Mouse (Mus musculus) brown adipose tissue, adult 24 weeks (tissue): Measurements from ENCODE around the gene Frmd4b. TPM values are rescaled to one million over a fixed set of nuclear protein-coding genes. Genes with fewer than 3 reads are reported as not detected.

Experiments
- H3K27ac ChIP-seq: fragments of 200-500 bp; replicated peaks from 2 replicates; pipeline ENCODE4 v1.5.1; 2012; ENCODE audit warnings: low read depth, mild to moderate bottlenecking, low read length
- H3K4me1 ChIP-seq: fragments of 200-500 bp; 2 replicates; pipeline ENCODE4 v1.6.1; 2012; ENCODE audit warnings: low read length, mixed read lengths; ENCODE audit not compliant: control insufficient read depth, insufficient read depth, insufficient read length
- H3K4me3 ChIP-seq: fragments of 200-500 bp; 2 replicates; pipeline ENCODE4 v1.5.1; 2012; ENCODE audit warnings: low read depth, mild to moderate bottlenecking, low read length, moderate library complexity; ENCODE audit not compliant: insufficient read depth
- polyA plus RNA-seq: library from polyadenylated mRNA; stranded (reverse); fragments of >200 nt; gene quantifications from 2 replicates; pipeline ENCODE4 v1.2.4, GENCODE M21; 2012; ENCODE audit not compliant: missing spikeins, insufficient read depth, insufficient read length

The Frmd4b gene
- 2.9 and 3.2 TPM in 2 replicates for polyA plus RNA-seq

DNA sequence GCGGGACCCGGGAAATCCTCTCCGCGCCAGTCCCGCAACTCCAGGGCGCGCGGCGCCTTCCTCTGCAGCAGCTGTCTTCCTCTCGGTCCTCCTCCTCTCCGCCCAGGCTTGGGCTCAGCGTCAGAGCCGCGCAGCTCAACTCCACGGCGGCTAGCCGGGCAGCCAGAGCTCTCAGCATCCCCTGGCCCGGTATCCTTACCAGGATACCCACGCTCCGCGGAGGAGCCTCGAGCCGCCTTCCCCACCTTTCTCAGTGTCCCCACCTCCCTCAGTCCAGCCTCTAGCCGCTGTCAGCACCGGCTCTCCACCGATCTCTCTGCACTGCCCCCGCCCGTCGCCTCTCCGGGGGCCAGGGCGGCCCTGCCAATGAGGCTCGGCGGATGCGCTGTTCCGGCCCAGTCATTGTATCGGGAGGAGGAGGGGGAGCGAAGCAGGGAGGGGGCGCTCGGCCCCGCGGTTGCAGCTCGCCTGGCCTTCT, at the start of gene Frmd4b:
Gene Frmd4b, minus strand, starts transcription at position 276 of the 478 bp plus-strand sequence.
- H3K27ac ChIP-seq = no peak within 1 kb of the TSS
- H3K4me3 ChIP-seq = peak within 1 kb of the TSS; percentile 63
- no peaks in the 10 kb centered on the region for H3K4me1 ChIP-seq

DNA sequence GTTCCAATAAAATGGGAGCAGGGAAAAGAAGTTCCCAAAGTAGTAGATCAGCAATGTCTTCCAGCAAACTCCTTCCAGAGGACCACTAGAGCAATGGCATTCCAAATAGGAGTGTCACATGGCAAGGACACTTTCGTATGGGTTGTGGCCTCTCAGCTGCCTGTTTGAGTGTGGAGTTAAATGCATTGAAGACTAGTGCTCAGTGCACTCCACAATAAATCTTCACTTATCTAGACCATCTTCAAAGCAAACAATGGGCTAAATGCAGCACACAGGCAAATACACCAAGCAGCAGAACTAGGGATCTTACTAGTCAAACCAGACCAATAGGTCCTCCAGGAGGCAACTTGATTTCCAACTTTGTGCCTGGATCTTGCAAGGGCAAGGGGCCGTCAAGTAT, 49.1 kb upstream of the Frmd4b start:
- no peak overlapping the region for H3K27ac ChIP-seq
- H3K4me3 ChIP-seq = no peak overlapping the region
- H3K4me1 ChIP-seq = no peaks in the 10 kb centered on the region

DNA sequence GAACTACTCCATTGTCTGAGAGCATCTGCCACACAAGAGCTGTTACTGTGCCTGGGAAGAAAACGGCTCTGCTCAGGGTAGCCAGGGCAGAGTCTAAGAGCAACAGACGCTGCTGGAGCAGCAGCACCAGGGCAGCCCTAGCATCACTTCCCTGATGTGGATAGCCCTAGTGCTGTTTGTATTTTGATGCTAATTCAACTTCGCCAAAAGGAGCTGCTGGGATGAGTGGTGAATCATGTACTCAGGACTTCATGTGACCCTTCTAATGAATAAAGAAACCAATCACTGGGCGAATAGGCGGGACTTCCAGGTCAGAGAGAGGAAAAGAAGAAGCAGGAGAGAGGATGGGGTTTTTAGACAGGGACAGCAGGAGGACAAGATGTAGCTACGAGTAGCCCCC, 41.6 kb upstream of the Frmd4b start:
- Histone ChIP-seq H3K4me1 (no peaks in the 10 kb centered on the region), H3K27ac (no peak overlapping the region), H3K4me3 (no peak overlapping the region)

DNA sequence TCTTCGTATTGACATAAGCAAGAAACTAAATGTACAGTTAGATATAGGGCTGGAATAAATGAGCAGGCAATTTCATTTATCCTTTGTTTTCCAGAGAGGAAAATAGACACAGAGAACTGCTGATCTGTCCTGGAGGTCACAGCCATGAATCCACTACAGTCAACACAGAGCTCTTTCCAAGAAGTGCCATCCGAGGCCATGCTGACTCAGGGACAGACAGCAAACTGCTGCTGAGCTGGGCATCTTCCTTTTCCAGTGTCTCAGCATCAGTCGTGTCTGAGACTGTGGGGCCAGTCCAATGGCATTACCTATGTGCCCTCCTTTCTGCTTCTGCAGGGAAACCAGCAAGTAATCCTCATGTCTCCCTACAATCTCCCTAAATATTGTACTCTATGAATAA, 38.6 kb upstream of the Frmd4b start:
- no peak overlapping the region for H3K4me3 ChIP-seq
- H3K27ac ChIP-seq = no peak overlapping the region
- H3K4me1 ChIP-seq = no peaks in the 10 kb centered on the region

DNA sequence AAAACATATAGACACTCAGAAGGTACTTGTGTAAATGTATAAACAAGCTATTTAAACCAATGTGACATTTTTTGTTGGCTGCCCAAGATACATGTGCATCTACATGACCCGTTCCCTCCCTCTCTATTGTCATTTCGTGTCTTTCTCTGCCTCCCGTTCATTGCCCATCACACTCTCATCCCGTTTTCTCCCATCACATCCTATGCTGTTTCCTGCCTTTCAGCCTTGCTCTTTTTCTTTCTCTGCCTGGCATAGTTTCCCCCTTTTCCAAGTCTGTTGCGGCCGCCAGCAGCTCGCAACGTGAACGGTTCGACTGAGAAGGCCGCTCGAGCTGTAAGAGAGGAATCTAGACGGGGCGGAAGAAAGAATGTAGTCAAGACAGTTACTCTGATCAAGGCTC, 30.2 kb upstream of the Frmd4b start:
- H3K4me3 ChIP-seq = no peak overlapping the region
- no peak overlapping the region for H3K27ac ChIP-seq
- no peaks in the 10 kb centered on the region for H3K4me1 ChIP-seq

DNA sequence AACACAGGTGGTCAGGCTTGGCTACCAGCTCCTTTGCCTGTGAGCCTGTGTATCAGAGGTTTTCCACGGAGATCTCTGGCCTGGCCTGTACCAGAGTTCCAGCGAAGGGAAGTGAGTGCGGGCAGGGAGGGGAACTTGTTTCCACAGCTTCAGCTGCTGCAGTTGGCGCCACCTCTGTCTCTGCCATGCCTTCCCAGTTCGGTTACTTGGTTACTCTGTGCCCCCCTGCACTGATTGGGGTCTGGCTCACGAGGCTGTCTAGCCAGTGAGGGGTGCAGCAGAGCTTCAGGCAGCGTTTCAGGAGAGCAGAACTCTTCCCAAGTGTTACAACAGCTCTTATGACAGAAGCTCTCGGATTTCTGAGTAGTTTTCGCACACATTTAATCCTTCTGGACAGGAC, 6.0 kb upstream of the Frmd4b start:
- Histone ChIP-seq H3K27ac (no peak overlapping the region), H3K4me1 (no peaks in the 10 kb centered on the region), H3K4me3 (no peak overlapping the region)

DNA sequence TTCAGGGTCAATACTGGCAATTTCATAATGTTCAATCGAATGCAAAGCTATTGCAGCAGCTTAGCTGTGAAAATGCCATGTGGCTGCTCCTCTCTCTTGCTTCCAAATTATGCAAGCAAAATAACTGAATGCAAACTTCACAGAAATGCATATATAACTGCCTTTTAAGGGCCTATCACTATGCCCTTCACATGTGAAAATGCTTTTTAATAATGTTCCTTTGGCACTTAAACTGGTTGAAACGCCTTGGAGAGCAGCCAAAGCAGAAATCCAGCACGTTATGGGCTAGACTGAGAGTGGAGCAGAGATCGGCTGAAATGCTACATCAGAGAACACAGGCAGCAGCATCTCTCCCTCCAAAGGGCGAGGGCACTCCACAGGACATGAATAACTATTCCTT, 4.9 kb upstream of the Frmd4b start:
- H3K4me3 ChIP-seq = no peak overlapping the region
- H3K27ac ChIP-seq = no peak overlapping the region
- H3K4me1 ChIP-seq = no peaks in the 10 kb centered on the region

DNA sequence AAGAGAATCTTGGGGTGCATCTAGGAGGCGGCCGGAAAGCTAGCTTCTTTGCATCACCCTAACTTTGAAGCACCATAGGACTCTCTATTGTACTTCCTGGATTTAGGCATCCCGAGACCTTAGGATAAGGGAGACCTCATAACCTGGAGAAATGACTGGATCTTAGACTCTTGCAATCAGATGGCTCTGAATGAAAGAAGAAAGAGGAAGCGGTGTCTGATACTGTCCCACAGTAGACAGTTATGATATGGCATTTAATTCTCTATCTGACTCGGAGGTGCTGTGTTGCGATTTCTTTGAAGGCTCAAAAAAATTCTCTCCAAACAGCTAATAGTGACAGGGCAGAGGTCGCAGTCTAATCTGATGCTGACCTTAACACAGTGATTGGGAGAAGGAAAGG, 433 bp upstream of the Frmd4b start:
- Histone ChIP-seq H3K4me3 (peak overlapping the region; percentile 63), H3K27ac (no peak overlapping the region), H3K4me1 (no peaks in the 10 kb centered on the region)

DNA sequence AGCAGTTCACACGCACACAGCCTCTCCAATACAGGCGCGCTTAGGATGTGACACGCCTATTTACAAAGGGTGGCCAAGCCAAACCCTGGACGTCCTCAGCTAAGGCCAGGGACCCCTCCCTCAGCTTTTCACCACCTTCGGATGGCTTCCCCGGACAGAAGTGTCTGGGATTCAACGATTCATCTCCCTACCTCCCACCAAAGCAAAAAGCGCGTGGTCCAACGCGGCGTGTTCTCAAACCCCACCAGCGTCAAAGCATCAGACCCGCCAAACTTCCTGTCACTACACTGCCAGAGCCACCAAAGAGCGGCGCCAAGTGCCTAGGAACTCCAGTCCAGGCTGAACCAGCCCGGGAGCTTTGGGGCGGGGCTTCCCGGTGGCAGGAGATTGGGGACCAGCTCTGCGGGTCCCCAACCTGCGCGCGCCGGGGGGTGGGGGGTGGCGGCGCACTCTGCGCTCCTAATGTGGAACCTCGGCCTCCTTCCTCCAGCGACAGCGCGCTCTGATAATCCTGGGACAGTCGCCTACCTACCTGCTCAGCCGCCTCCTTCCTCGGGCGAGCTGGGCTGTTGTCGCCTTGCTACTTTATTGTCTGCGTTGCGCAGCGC, 579 bp downstream of the Frmd4b start:
- Histone ChIP-seq H3K4me1 (no peaks in the 10 kb centered on the region), H3K27ac (no peak overlapping the region), H3K4me3 (peak overlapping the region; percentile 63)

DNA sequence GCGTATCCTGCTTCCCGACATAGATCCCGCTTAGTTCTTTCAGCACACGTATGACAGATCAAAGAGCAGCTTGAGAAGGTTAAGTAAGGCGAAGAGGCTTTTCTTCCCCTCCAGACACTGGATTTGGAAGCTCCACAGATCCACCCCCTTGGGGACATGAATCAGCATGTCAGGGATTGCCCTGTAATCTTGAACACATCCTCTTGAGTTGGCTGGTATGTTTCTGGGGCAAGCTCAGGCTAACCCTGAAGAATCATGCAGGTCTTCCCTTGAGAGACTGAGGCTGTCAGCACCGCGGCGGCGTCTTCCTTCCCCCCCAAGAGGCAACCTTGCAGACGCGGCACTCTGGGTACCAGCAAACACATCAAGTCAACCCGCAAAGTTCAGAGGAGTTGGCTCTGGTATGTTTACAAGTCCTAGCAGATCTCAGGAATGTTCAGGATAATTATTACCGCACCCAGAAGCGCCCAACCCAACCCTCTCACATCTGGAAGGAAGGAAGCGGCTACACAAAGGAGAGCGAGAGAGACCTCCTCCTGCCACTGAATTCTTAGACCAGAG, 1.4 kb downstream of the Frmd4b start:
- peak overlapping the region; percentile 63 for H3K4me3 ChIP-seq
- H3K27ac ChIP-seq = no peak overlapping the region
- no peaks in the 10 kb centered on the region for H3K4me1 ChIP-seq

DNA sequence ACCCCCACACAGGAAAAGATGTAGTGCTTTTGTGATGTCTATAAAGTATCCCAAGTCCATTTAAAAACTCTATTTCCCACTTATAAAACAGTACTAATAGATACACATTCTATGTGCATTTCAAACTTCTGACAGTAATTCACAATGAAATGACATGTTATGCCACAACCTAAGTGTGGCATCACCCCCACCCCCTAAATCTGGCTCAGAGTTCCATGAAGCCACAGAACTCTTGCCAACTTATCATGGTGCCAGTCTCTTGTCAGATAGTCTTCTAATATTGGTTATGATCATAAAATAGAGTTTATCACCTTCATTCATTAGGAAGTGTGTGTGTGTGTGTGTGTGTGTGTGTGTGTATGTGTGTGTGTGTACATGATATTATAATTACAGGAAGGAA, 3.2 kb downstream of the Frmd4b start:
- Histone ChIP-seq H3K27ac (no peak overlapping the region), H3K4me1 (no peaks in the 10 kb centered on the region), H3K4me3 (no peak overlapping the region)

DNA sequence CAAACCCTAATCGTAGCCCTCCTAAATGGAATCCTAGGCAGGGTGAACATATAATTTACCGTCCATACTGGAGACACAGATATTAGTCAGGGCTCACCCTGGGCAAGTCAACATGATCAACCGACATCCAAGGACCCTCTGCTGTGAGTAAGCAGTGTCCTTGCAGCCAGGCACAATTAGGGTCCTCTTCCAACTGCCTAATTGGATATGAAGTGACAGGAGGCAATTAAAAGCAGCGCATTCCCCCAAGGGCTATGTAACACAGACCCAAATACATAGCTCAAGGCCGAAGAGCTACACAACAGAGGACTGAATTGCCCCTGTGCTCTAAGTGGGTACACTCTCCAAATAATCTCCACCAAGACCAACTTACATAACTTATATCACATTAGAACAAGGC, 4.5 kb downstream of the Frmd4b start:
- no peak overlapping the region for H3K4me3 ChIP-seq
- H3K4me1 ChIP-seq = no peaks in the 10 kb centered on the region
- no peak overlapping the region for H3K27ac ChIP-seq

DNA sequence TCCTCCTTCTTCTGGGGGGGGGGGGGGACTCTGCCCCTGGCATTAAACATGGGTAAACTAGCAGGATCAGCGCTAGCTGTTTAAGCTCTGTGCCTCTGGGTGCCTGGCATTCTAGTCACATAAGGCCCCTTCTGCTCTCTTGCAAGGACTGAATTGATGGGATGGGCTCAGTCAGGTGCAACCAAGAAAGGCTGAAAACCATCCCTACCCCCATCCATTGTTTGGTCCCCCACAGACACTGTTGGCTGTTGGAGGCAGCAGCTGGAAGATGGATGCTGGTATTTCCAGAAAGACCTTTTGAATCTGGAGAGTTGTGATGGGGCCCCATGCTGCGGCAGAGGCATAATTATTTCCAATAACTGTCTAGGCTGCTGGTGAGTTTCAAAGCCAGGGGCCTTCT, 7.3 kb downstream of the Frmd4b start:
- Histone ChIP-seq H3K27ac (no peak overlapping the region), H3K4me1 (no peaks in the 10 kb centered on the region), H3K4me3 (no peak overlapping the region)

DNA sequence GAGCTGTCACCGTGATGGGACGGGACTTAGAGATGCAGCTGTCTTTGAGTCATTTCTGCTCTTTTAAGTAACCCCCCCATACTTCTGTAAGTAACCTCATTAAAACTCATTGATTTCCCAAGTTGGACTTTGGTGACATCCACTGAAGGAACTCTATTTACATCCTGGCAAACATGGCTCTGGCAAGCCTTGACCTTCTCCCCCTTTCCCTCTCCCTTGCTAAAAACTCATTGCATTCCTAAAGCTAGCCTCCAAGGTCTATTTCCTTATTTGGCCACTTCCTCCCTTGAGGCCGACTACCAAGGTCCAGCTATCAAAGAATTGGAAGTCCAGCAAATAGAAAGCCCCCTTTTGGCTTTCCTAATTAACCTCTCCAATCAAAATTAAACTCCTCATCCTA, 9.7 kb downstream of the Frmd4b start:
- Histone ChIP-seq H3K4me1 (no peaks in the 10 kb centered on the region), H3K27ac (no peak overlapping the region), H3K4me3 (no peak overlapping the region)

DNA sequence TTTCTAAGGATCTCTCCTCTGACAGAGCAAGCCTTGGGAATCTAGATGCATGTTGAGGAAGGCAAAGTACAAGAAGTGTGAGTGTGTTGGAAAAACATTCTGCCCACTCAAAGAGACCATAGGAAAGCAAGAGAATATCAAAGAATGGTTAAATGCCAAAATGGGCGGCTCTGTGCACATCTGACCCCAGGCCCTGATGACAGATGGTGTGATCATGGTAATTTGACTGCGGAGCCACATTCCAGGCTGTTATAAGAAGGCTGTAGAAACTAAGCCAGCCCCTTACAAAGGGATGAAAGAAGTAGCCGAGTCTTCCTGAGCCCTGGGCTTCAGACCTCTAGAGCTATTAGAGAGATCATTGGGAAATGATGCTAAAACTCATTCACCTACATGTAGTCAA, 22.1 kb downstream of the Frmd4b start:
- Histone ChIP-seq H3K4me3 (no peak overlapping the region), H3K4me1 (no peaks in the 10 kb centered on the region), H3K27ac (no peak overlapping the region)

DNA sequence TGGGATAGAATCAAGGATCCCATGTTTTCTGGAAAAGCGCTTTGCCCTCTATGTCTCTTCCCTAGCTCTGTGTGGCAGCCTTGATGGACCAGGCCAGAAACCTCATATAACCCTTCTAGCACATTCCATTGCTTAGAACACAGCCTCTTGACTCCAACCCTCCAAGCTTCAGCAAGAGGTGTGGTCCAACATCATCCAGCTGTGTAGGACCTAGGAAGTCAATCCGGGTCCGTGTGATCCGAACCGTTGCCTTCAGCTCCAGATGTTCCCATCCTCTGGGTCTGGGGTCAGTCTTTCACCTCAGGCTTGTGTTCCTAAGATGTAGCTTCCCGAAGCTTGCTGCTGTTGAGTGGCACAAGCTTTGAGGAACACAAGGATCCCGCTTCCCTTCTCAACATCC, 22.8 kb downstream of the Frmd4b start:
- Histone ChIP-seq H3K4me1 (no peaks in the 10 kb centered on the region), H3K4me3 (no peak overlapping the region)

More for the DNA sequence above, 22.8 kb downstream of the Frmd4b start:
- H3K27ac ChIP-seq = no peak overlapping the region
